Mouse (Mus musculus) adipocyte (in vitro differentiated cells): ENCODE measurements at regions not wholly inside any gene's neighbourhood (a gene's known extent, or its start where the extent isn't known, plus 50 kb on each side); places are given as distances from the start of the nearest gene placed in this dataset.

ENCODE experiments used
- DNase-seq: peaks from one replicate; pipeline ENCODE4 v3.0.0-alpha.2; 2016; ENCODE audit warnings: low spot score

- no peak for DNase-seq
These were observed 630.8 kb upstream of the Fam19a5 start for GRCm38 (mm10) chr15:86913276-86913675.

DNA sequence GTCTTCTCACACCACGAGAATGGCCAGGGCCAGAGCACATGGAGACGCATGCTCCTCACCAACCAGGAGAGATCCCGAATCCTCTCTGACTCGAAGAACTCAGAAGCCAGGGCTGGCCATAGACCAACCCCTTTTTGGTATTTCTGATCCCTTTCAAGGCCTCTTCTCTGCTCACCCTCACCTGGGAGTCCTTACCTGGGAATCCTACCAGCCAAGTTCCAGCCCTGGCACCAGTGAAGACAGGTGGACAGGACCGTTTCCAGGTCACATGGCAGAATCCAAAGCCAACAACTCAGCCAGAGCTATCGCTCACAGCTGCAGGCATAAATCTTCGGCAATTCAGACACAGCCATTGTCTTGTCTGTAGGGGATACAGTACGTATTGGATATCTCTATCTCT, 626.2 kb upstream of the Fam19a5 start:
- DNase-seq, result no peak

DNA sequence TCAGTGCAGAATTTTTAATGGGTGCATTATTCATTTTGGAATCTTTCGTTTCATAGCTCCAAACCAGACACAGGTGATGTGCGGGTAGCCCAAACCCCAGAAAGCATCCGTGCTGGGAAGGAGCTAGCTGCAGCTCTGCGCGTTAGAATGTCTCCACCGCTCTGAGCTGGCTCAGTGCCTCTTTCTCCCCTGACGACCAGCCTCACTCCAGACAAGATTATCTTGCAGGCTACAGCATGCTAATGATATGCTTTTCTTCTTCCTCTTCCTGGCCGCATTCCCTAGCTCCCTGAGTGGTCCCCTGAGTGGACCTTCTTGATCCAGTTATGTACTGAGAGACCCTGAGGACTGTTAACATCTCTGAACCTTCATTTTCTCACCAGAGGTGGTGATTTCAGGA, 624.4 kb upstream of the Fam19a5 start:
- DNase-seq, result no peak

DNA sequence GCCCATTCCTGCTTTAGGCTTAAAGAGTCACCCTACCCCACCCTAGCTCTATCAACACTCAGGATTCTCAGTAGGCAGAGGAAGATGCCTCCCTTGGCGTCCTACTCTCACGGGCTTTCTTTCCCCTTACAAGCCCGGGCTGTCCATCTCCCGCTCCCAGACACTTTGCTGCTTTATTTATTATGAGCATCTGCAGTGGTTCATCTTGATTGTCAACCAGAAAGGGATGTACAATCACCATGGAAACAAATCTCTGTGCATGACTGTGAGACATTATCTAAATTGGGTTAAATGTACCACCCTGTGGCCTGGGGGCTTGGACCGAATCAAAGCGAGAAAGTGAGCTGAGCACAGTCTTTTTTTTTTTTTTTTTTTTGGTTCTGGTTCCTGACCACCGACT, 623.9 kb upstream of the Fam19a5 start:
- no peak for DNase-seq

GRCm38 (mm10) chr15:86921401-86921800, 622.7 kb upstream of the Fam19a5 start:
- no peak for DNase-seq

GRCm38 (mm10) chr15:86925081-86925749, 618.9 kb upstream of the Fam19a5 start:
- no peak for DNase-seq

DNA sequence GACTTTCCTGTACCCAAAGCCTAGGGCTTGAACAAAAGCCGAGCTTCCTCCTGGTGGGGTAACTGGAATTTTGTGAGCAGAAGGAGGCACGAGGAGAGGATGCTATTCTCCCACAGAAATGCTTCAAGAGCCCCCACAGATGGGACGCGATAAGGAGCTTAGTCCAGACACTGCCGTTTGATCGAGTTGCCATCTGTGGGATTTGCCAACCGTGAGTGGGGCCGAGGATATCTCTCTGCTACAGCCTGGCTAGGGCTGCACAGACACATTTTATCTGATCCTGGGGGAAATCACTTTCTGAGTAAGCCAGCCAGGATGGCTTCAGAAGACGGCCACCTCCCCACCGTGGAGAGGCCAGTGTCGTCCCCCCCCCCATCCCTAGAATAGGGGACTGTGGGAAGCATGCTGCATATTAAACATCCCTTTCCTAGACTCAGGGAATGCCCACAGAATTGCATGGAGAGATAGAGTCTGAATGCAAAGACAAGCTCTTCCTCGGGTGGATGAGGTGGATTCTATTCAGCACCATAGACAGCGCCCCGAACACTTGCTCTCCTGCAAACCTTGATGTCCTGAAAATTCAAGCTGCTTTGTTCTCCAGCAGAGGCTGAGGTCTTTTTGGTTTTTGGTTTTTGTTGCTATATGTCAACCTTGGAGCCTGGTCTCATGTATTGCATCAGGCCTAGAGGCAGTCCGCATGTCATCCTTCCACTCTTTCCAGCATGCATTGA, 611.6 kb upstream of the Fam19a5 start:
- DNase-seq, result peak; percentile 9

GRCm38 (mm10) chr15:86937364-86937763, 606.7 kb upstream of the Fam19a5 start:
- DNase-seq, result no peak

DNA sequence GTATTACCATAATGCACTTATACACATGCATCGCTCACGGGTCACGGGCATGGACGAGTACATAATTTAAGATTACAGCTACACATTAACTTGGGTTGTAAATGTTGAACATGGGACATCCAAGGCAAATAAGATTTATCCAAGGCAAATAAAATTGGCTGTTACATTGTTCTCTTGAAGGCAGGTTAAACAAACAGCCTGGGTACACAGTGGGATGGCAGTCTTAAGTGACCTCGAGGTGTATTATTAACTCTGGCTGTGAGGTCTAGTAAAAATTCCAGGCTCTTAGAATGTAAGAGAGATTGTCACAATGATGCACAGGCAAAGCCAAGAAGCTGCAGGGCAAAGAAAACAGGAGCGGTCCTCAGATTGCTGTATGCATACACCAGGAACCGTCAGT, 599.6 kb upstream of the Fam19a5 start:
- no peak for DNase-seq

- no peak for DNase-seq
These were observed 591.5 kb upstream of the Fam19a5 start for GRCm38 (mm10) chr15:86952593-86952992.

- DNase-seq, result no peak
These were observed 586.2 kb upstream of the Fam19a5 start for GRCm38 (mm10) chr15:86957872-86958271.

DNA sequence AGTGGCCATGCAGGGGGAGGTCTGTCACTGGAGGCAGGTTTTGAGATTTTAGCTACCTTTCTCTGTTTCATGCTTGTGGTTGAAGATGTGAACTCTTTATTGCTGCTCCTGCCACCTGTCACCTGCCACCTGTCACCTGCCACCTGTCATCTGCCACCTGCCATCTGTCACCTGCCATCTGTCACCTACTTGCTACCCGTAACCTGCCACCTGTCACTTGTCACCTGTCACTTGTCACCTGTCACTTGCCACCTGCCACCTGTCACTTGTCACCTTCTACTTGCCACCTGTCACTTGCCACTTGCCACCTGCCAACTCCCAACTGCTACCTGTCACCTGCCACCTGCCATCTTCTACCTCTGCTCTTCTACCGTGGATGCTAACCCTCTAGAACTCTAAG, 581.2 kb upstream of the Fam19a5 start:
- no peak for DNase-seq

DNA sequence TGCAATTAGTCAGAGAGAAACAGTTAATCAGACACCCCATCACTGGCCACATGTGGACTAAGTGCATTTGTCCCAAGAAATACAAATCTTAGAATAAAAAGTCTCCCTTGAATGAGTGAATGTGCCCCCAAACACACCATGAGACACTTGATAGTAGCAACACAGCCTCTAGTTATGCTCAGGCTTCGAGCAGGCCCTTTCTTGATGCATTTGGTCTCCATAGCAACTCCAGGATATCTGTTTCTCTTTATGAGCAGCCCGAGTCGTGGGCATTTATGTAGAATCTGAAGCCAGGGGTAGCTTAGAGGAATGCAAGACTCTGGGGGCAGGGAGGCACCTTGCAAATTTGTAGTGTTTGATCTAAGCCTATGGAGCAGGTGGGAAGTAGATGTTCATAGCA, 580.6 kb upstream of the Fam19a5 start:
- no peak for DNase-seq

GRCm38 (mm10) chr15:86971436-86971835, 572.7 kb upstream of the Fam19a5 start:
- DNase-seq, result no peak

DNA sequence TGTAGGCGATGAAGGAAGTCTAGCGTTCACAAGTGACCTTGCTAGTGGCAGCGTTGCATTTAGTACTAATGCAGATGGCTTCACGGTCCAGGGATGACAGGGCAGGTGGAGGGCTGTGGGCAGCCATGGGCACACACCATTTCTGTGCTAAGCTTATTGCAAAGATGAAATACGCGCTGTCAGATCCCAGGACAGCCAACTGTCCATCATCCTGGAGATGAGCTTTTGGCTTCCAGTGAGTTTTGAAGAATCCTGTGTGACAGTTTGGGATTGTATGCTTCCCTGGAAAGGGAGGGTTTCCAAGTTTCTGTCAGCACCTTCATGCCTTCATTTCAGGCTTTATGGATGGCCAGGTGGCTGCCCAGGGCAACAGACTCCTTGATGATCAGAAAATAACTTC, 547.9 kb upstream of the Fam19a5 start:
- no peak for DNase-seq

- DNase-seq, result no peak
These were observed 525.1 kb upstream of the Fam19a5 start for GRCm38 (mm10) chr15:87018978-87019377.

DNA sequence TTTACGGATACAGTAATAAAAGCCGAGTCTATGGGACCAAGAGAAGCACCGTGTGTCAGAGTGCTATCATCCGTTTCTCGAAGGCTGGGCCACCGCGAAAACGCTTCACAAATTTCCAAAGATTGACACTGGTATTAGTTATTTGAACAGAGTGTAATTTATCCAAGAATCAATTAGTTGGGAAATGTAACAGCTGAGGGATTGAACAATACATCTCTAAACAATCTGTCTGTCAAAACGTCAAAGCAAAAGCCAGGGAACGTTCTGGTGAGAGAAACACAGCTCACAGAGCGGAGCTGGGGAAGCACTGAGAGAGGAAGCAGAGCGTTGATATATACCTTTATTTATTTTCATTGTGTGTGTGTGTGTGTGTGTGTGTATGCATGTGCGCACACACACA, 498.1 kb upstream of the Fam19a5 start:
- no peak for DNase-seq

DNA sequence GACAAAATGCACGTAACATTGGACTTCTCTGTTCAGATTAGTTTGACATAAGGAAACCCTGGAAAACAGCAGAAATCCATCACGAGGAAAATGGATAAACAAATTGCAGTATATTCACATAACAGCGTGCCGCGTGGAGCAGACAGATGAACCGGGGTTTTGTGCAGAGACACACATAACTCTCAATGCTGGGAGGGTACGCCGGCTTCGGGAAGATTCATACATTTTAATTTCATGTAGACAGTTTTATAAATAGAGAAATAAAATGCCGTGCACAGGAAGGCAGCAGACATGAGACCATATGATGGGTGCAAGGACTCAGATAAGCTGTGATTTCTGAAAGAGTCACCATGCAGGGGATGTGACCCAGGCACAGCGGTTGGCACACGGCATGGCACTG, 489.9 kb upstream of the Fam19a5 start:
- DNase-seq, result no peak

GRCm38 (mm10) chr15:87064890-87065289, 479.2 kb upstream of the Fam19a5 start:
- no peak for DNase-seq

GRCm38 (mm10) chr15:87068261-87068660, 475.8 kb upstream of the Fam19a5 start:
- DNase-seq, result no peak

- no peak for DNase-seq
These were observed 469.5 kb upstream of the Fam19a5 start for GRCm38 (mm10) chr15:87074559-87074958.

DNA sequence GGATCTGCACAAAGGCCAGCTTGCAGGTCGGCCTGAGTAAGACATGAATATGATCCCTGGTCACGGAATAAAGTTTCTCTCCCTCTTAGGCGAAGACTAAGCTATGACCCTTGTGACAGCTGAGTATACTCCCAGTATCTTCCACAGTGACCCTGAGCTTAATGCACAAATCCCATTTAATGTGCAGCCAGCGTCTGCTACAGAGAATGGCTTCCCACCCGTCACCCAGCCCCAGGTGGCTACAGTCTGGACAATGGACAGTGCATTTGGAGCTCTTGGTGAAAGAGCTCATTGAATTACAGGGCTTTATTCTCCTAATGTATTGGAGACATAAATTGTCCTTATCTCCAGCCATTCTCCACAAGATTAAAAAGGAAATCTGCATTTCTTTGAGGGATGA, 454.3 kb upstream of the Fam19a5 start:
- no peak for DNase-seq

- no peak for DNase-seq
These were observed 452.9 kb upstream of the Fam19a5 start for GRCm38 (mm10) chr15:87091048-87091777.
